Mouse (Mus musculus) heart, postnatal 25 days (tissue): ENCODE results near the gene Apoc1. TPM values are rescaled to one million over a fixed set of nuclear protein-coding genes. Genes with fewer than 3 reads are reported as not detected.

ENCODE experiments used
- DNase-seq: peaks from one replicate; pipeline ENCODE4 v3.0.0; 2022; ENCODE audit warnings: low spot score
- intact Hi-C: fragments of 180-260 bp; cut with DNase I; formaldehyde crosslinking; loops from one replicate; pipeline ENCODE4 v1.15.1; 2025
- total RNA-seq, 2 experiments: library from RNA; stranded (reverse); gene quantifications; 2 replicates each; pipeline ENCODE4 v1.2.3; 2021

The Apoc1 gene
- total RNA-seq, result 1 to 10 TPM; 1.4 to 2.2 TPM

- no peak for DNase-seq
- intact Hi-C loops, result no loop called here
Measured at GRCm38 (mm10) chr7:19691873-19692865, at the start of gene Apoc1. Apoc1 (minus strand) TSS chr7:19692660.

- DNase-seq, result no peak
- intact Hi-C loops, result loop anchor here (2.0 kb wide), 1 partner anchor 25 kb away; no protein-coding TSS in a partner anchor
Measured at GRCm38 (mm10) chr7:19741329-19742031, 49.0 kb upstream of the Apoc1 start.

- intact Hi-C loops, result no loop called here
- DNase-seq, result no peak
Measured at GRCm38 (mm10) chr7:19740269-19740668, 47.8 kb upstream of the Apoc1 start.

- no peak for DNase-seq
- intact Hi-C loops, result no loop called here
Measured at GRCm38 (mm10) chr7:19738771-19739170, 46.3 kb upstream of the Apoc1 start.

- DNase-seq, result no peak
- intact Hi-C loops, result no loop called here
Measured at GRCm38 (mm10) chr7:19736389-19737057, 44.1 kb upstream of the Apoc1 start.

- no peak for DNase-seq
- intact Hi-C loops, result no loop called here
Measured at GRCm38 (mm10) chr7:19734178-19734666, 41.8 kb upstream of the Apoc1 start.

- intact Hi-C loops, result no loop called here
- DNase-seq, result no peak
Measured at GRCm38 (mm10) chr7:19726541-19726940, 34.1 kb upstream of the Apoc1 start.

- DNase-seq, result no peak
- intact Hi-C loops, result loop anchor here (1.0 kb wide), 1 partner anchor 9 kb away; no protein-coding TSS in a partner anchor
Measured at GRCm38 (mm10) chr7:19724167-19724566, 31.7 kb upstream of the Apoc1 start.

GRCm38 (mm10) chr7:19722754-19723195 lies 30.3 kb upstream of the Apoc1 start:
- peak; percentile 65 for DNase-seq
- intact Hi-C loops, result loop anchor here (2.0 kb wide), 1 partner anchor 24 kb away; no protein-coding TSS in a partner anchor

GRCm38 (mm10) chr7:19719200-19719599 lies 26.7 kb upstream of the Apoc1 start:
- no peak for DNase-seq
- intact Hi-C loops, result no loop called here

GRCm38 (mm10) chr7:19718297-19718952 lies 26.0 kb upstream of the Apoc1 start:
- DNase-seq, result no peak
- intact Hi-C loops, result no loop called here

- intact Hi-C loops, result loop anchor here (2.0 kb wide), 1 partner anchor 25 kb away; no protein-coding TSS in a partner anchor
- DNase-seq, result no peak
Measured at GRCm38 (mm10) chr7:19717346-19717745, 24.9 kb upstream of the Apoc1 start.

GRCm38 (mm10) chr7:19716822-19717221 lies 24.4 kb upstream of the Apoc1 start:
- intact Hi-C loops, result loop anchor here (2.0 kb wide), 1 partner anchor 26 kb away; no protein-coding TSS in a partner anchor
- DNase-seq, result no peak

GRCm38 (mm10) chr7:19716055-19716682 lies 23.7 kb upstream of the Apoc1 start:
- intact Hi-C loops, result loop anchor here (2.0 kb wide), 1 partner anchor 27 kb away; no protein-coding TSS in a partner anchor
- DNase-seq, result no peak

- intact Hi-C loops, result loop anchor here (2.0 kb wide), 1 partner anchor 27 kb away; no protein-coding TSS in a partner anchor
- DNase-seq, result peak; percentile 100
Measured at GRCm38 (mm10) chr7:19715239-19716054, 23.0 kb upstream of the Apoc1 start, which contains the start of gene Tomm40. Tomm40 (minus strand) TSS chr7:19715438.

- no peak for DNase-seq
- intact Hi-C loops, result no loop called here
Measured at GRCm38 (mm10) chr7:19714836-19715235, 22.4 kb upstream of the Apoc1 start.

GRCm38 (mm10) chr7:19713598-19713997 lies 21.1 kb upstream of the Apoc1 start:
- intact Hi-C loops, result loop anchor here (2.0 kb wide), 1 partner anchor 45 kb away; no protein-coding TSS in a partner anchor
- DNase-seq, result no peak

- DNase-seq, result no peak
- intact Hi-C loops, result loop anchor here (2.0 kb wide), 1 partner anchor 44 kb away; no protein-coding TSS in a partner anchor
Measured at GRCm38 (mm10) chr7:19713196-19713595, 20.7 kb upstream of the Apoc1 start.
